Mouse (Mus musculus): ENCODE results near the gene Capsl. TPM values are rescaled to one million over a fixed set of nuclear protein-coding genes. Genes with fewer than 3 reads are reported as not detected.

Gene Capsl
- total RNA-seq, 2 experiments from 2014 or later, result not detected

Other genes with a start within 250 kb of the Capsl start
- gene Ugt3a1, start 159.1 kb upstream of the Capsl start, total RNA-seq (2021), result not detected
- not detected for gene Ugt3a2, start 100.5 kb upstream of the Capsl start, total RNA-seq (2021)
- gene Il7r, start 94.1 kb downstream of the Capsl start, total RNA-seq (2021), result 1 to 10 TPM in 1 of 2 experiments, under 1 TPM in 1; 0.35 to 2.0 TPM